Mouse (Mus musculus): ENCODE data around the gene Pqlc2.
A peak's percentile ranks its signal among the peaks of the same experiment; 100 is the strongest.

The Pqlc2 gene

DNA sequence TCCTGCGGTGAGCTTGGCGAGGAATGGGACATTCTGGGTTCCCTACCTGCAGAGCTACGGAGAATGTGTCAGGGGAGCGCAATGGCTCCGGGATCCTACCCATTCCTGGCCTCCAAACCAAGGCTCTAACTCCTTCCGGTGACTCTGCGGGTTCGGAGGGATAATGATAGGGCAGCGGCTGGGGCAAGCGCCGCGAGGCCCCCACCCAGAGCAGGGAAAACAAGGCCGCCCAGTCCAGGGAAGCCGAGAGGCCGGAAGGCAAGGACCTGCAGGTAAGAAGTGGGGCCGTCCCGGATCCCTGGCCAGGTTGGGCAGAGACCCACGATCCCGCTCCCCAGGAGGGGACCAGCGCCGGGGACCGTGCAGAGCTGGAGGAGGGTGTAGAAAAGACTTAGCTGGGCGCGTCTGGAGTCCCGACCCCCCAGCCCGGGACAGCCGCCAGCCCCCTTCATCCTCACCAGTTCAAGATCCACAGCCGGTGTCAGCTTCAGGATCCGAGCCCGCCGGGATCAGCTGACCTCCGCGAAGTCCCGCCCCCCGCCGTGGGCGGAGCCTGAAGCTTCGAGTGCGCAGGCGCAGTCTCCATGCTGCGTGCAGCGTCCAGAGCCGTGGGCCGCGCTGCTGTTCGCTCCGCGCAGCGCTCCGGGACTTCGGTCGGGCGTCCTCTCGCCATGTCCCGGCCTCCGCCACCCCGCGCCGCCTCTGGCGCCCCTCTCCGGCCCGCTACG is at the start of gene Pqlc2, which contains the start of gene Akr7a5:
Pqlc2 (minus strand) TSS at position 538 of the 728 bp plus-strand sequence.
Akr7a5 (plus strand) TSS at position 574 of the 728 bp plus-strand sequence.
- peak; percentile 91 for DNase-seq (ENCODE audit: low read depth, low spot score)

GRCm38 (mm10) chr4:139357211-139357610 is 46.7 kb upstream of the Pqlc2 start:
- DNase-seq (ENCODE audit: low read depth, low spot score) = no peak

- DNase-seq (ENCODE audit: low read depth, low spot score) = no peak
Measured at GRCm38 (mm10) chr4:139352832-139353231, 42.3 kb upstream of the Pqlc2 start.

GRCm38 (mm10) chr4:139351931-139352711 is 41.6 kb upstream of the Pqlc2 start, which contains the start of the genes Mrto4, Emc1 and Ubr4:
Gene Mrto4, minus strand, starts transcription at chr4:139352576.
Gene Emc1, plus strand, starts transcription at chr4:139352587.
Gene Ubr4, plus strand, starts transcription at chr4:139352609.
- peak; percentile 73 for DNase-seq (ENCODE audit: low read depth, low spot score)

DNA sequence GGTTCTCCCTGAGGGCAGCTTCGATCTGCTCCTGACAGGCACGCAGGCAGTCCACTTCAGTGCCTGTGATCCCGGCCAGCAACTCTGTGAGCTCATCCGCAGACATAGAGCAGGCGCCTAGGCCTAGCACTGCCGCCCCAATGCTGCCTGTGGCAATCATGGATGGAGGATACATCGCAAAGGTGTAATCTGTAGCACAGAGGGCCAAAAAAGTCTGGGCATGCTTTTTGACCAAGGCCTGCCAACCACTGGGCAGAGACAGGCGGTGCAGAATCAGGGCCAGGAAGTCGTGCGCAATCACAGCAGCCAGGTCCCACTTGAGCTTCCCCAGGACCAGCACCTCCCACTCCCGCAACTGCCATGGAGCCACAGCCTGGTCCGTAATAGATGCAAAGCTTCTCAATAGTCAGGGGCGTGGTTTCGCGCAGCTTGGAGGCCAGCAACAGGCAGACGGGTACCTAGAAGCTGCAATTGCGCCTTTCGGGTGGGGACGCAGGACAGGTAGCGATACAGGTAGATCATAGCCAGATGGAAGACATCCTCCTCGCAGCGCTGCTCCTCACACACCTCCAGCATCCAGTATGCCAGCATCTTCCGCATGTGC is 35.0 kb upstream of the Pqlc2 start:
- DNase-seq (ENCODE audit: low read depth, low spot score) = no peak

GRCm38 (mm10) chr4:139343718-139344117 is 33.2 kb upstream of the Pqlc2 start:
- DNase-seq (ENCODE audit: low read depth, low spot score) = no peak

DNA sequence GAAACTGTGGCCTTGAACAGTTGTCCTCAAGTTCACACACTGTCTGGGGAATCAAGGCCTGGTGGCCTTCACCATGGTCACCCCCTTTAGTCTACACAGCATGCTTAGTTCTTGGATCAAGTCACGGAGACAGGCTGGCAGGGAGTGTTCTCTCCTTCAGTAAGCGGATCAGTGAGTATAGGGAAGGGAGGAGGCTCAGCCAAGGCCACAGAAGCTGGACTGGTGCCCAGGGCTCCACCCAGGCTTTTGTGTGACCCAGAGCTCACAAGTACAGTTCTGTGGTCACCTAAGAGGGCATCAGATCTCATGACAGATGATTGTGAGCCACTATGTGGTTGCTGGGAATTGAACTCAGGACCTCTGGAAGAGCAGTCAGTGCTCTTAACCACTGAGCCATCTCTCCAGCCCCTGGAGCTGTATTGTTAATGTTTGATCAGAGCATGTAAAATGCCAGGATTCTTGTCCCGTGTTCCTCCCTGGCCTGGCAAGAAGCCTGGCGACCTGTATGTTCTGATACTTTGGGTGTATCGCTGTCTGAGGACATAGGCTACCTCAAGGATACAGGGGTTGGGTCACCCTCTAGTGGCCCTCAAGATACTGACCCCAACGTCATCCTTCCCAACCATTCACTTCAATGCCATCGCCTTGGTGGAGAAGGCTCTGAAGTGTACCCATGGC is 31.2 kb upstream of the Pqlc2 start:
- DNase-seq (ENCODE audit: low read depth, low spot score) = peak; percentile 33

- no peak for DNase-seq (ENCODE audit: low read depth, low spot score)
Measured at GRCm38 (mm10) chr4:139340835-139341234, 30.3 kb upstream of the Pqlc2 start.

DNA sequence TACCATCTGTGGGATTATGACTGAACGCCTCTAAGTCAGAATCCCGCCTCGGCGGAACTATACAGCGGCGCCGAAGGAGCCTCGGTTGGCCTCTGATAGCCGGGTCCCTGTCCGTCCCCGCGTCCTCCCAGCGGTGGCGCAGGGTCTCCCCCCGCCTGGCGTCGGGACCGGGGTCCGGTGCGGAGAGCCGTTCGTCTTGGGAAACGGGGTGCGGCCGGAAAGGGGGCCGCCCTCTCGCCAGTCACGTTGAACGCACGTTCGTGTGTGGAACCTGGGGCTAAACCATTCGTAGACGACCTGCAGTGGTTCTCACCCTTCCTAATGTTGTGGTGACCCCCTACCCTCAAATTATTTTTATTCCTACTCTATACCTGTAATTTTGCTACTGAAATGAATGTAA is 27.6 kb upstream of the Pqlc2 start:
- DNase-seq (ENCODE audit: low read depth, low spot score) = no peak

DNA sequence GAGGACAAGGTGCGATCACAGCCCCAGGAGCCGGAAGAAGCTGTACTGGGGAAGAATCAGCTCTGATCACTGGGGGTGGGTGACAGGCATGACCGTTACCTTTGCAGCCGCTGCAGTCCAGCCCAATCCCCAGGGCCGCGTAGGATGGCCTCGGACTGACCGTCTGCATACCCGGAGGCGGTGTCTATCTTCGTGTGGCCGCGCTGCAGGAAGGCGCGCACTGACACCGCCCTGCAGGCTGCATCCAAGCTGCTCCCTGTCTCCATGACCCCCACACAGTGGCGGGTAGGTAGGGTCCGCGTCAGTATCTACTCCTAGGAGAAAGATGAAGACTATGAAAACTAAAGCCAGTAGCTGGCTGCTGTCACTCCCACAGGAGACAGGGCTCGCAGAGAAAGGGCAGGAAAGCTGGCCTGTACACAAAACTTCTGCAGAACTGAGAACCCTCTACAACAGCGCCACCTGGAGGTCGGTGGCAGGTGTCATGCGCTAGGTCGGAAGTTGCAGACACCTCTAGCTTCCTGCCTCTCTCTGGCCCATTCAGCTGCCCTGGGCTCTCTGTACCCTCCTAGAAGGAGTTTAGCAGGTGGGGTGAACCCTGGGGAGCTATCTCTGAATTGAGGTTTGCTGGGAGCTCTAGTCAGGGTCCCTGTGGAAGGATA is 26.4 kb upstream of the Pqlc2 start:
- peak; percentile 56 for DNase-seq (ENCODE audit: low read depth, low spot score)

DNA sequence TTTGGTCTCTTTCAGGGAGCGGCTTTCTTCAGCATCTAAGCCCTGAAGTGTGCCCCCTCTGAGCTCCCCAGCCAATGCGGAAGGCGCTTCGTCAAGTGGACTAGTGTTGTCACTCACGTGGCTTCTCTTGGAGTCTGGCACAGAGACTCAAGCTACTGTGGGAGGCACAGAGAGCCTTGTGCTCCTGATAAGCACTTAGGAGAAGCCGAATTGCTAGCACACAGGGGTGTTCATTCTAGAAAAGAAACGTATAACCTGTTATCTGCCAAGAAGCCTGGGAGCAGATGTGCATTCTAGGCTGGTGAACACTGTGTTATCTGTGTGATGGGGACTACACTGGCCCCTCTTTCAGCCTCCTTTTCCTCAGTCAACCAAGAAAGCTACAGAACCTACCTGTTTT is 25.0 kb upstream of the Pqlc2 start:
- no peak for DNase-seq (ENCODE audit: low read depth, low spot score)

DNA sequence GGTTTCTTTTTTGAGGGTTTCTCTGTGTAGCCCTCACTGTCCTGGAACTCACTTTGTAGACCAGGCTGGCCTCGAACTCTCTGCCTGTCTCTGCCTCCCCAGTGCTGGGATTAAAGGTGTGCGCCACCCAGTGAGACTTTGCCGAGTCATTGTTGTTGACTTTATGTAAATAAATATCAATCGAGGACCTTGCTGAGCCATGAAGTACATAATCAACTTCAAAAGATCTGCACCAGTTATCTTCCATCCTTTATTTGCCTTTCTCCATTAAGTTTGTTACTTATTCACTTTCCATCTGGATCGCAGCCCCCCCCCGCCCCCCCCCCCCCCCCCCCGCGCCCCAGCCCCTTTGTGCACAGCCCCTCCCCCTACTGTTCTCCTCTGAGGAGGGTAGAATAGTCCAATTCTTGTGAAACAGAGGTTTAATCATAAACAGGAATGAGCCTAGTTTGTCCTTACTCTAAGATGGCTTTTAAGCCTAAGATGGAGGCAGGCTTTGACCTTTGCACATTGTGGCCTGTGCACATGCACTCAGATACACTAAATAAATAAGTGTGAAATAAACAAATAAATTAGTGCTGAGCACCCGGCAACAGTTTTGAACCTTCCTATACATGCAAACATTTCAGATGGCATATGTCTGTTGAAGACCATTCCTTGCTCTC is 24.3 kb upstream of the Pqlc2 start:
- DNase-seq (ENCODE audit: low read depth, low spot score) = no peak

GRCm38 (mm10) chr4:139330605-139331004 is 20.1 kb upstream of the Pqlc2 start:
- DNase-seq (ENCODE audit: low read depth, low spot score) = peak; percentile 46

DNA sequence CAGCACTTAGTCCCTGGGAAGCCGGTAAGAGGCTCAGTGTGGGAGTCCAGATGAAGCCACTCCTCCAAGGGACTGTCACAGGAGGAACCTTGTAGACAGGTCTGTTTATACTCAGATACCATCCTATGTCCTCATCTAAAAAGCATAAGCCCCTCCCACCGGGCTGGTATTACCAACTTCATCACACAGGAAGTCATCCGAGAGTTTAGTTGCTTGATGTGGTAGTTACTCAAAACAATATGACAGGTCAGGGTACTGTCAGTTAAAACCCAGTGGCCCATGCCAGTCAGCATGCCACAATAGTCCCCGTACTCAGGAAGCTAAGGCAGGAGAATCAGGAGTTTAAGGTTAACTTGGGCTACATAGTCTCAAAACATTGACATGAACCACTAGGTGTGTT is 9.2 kb upstream of the Pqlc2 start:
- no peak for DNase-seq (ENCODE audit: low read depth, low spot score)

- DNase-seq (ENCODE audit: low read depth, low spot score) = no peak
Measured at GRCm38 (mm10) chr4:139318449-139318848, 7.9 kb upstream of the Pqlc2 start.

DNA sequence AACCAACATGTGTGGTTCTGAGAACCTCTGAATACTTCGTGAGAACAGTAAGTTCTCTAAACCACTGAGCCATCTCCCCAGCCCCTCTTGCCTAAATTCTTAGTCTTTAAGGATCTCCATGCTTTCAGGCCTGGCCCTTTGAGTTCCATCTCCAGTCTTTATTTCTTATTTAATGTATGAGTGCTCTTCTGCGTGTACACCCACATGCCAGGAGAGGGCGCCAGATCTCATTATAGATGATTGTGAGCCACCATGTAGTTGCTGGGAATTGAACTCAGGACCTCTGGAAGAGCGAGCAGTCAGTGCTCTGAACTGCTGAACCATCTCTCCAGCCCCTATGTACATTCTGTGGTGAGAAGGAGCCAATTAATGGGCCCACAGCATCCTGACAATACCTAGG is 2.1 kb upstream of the Pqlc2 start:
- no peak for DNase-seq (ENCODE audit: low read depth, low spot score)

DNA sequence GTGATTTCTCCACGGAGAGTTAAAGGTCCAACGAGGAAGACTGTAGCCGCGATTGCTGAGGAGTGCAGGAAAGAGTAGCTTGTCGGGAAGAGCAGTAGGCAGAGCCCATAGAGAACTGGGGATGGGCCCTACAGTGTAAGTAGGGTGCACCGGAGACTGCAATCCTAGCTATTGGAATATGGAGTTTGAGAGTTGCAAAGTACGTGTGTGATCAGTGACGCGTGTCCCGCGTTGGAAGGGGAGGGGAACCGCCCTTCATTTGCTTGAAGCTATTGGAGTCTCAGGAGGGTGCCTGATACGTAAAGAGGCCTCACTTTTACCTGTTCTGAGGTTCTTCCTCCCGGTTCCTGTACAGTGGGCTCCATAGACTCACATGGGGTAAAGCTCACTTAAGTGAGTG is 1.2 kb upstream of the Pqlc2 start:
- no peak for DNase-seq (ENCODE audit: low read depth, low spot score)

- DNase-seq (ENCODE audit: low read depth, low spot score) = no peak
Measured at GRCm38 (mm10) chr4:139310899-139311701, 592 bp upstream of the Pqlc2 start.

DNA sequence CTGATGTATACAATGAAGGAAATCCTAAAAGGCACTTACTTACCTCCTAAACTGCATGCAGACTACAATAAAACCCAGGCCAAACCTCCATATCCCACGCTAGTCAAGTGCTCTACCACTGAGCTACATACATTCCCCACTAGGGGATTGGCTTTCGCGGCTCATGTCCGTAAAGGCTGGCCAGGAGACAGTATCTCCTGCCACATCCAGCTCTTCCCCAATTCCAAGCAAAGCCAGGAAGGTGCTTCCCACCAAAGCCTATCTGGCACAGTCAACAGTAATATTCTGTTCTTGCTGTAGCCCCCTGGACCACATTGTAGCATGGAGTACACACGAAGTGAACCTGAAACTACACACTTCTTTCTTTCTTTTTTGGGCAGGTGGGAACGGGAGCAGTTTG is 857 bp downstream of the Pqlc2 start:
- DNase-seq (ENCODE audit: low read depth, low spot score) = no peak

GRCm38 (mm10) chr4:139307916-139308315 is 2.6 kb downstream of the Pqlc2 start:
- DNase-seq (ENCODE audit: low read depth, low spot score) = no peak

Data from retina, postnatal 7 days (tissue).